Mouse (Mus musculus) adrenal gland, adult (tissue): ENCODE measurements around the gene Zfp704.
A peak's percentile ranks its signal among the peaks of the same experiment; 100 is the strongest.

Experiments used
- DNase-seq, 2 experiments: peaks; one replicate each; pipeline ENCODE4 v3.0.0; 2022 to 2023; ENCODE audit warnings: low spot score in 1 of 2; ENCODE audit not compliant: inconsistent age in 2 of 2

Zfp704 gene

DNA sequence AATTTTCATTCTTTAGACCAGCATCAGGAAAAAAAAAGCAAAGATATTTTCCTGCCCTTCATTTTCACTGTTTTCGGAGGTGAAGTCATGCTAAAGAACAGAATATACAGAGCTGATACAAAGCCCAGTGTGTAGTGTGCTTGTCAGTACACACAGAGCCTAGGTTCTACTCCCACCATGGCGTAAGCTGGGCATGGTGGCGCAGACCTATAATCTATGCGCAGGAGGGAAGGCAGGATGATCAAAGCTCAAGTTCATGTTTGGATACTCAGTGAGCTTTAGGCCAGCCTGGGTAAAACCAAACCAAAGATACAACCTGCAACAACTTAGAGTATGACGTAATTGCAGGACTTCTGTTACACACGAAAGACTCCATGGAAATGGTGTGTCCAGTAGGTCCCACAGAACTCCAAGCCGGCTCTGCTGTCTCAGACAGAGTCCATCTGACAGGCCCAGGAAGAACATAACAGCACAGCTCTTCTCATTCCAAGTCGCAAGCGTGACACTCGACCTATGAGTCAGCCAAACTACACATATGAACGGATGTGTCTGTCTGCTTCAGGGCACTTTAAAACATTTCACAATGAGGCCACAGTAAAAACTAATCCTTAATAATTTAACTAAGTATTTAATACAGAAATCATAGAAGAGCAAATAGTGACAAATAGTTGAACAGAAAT lies 47.1 kb downstream of the Zfp704 start:
- no peak for DNase-seq

DNA sequence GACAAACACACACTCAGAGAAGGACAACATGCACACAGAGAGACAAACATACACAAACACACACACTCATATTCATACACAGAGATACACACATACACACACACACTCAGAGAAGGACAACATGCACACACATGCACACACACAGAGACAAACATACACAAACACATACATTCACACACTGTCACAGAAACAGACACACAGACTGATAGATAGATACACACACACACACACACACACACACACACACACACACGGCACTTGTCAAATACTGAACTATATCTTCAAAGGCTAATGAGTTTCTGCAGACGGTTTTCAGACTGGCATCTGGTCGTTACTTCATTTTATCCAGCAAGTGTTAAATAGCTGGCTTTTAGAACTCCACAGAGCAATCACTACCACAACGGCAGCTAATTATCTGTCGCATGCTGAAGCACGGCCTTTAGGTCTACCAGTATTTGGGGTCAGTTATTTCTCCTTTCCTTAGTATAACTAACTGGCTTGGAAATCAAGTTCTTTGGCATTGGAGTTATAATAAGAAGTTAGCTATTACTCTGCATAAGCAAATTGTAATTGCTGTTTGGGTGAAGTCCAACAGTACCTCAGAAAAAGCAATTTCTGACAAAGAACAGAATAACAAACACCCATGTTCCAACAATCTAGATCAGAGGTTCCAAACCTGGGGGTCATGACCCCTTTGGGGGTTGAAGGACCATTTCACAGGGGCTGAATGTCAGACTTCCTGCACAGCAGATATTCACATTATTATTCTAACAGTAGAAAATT lies 51.9 kb downstream of the Zfp704 start:
- DNase-seq: no peak

GRCm38 (mm10) chr3:9556137-9556536 lies 53.7 kb downstream of the Zfp704 start:
- no peak for DNase-seq

DNA sequence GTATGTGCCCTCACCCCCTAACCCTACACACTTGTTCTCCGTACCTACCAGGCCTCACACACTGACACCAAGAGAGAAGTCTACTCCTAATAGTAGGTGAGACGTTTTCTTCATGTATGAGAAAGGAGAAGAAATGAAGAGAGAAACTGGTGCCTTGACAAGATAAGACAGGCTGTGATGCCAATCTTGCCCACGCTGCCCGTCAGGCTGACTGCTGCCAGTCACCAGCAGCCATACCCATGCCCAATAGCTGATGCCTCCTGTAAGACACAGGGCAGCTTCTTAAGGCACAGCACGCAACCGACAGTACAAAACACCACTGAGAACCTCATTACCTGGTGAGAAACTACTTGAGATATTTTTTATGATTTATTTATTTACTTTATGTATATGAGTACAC lies 55.0 kb downstream of the Zfp704 start:
- no peak for DNase-seq

- no peak for DNase-seq
Observed at GRCm38 (mm10) chr3:9552332-9552731, 57.6 kb downstream of the Zfp704 start.

DNA sequence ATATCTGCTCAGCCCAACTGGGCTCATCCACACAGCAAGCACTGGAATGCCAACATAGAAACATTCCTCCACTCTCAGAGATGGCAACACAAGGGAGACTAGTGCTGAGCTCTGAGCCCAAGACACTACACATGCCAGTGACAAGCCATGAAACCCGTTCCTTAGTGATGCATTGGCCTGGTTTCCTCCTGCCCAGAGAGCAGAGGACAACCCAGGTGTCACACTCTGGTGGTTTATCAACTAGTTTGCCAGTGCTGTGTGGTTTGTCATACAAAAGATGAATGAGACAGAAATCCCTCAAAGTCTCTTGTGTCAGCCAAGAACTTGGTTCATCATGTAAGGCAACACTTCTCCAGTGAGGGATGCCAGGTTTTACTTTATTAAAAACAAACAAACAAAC lies 59.0 kb downstream of the Zfp704 start:
- no peak for DNase-seq

- no peak for DNase-seq
Observed at GRCm38 (mm10) chr3:9549815-9550214, 60.1 kb downstream of the Zfp704 start.

- no peak for DNase-seq
Observed at GRCm38 (mm10) chr3:9548188-9548587, 61.7 kb downstream of the Zfp704 start.

DNA sequence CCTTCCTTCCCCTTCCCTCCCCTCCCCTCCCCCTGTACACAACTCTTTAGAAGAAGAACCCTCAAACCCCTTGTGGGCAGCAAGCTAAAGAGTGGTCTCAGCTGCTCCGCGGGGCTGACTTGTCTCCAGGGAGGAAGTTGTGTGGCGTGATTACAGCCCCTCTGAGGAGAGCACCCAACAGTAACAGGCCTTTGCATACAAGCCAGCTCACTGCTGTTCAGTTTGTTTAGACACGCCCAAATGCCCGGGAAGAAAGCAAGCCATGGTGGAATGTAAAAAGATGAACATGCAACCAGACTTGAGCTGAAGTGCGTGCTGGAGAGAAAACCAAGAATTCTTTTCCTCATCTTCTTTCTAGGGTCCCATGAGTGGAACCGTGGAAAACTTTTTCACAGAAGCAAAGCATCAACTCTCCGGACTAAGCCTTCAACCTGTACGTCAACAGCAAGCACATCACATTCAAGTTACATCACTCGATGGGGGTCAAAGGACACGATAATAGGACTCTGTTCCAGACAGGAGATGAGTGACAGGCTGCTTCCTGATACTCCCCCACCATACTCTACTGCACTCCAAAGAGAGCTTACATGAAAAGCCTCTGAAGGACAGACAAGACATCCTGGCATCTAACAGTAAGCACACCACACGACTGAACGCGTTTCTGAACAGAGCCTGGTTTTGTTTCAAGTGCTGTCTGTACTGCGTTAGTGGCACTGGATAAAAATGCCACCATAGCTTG lies 62.8 kb downstream of the Zfp704 start:
- no peak for DNase-seq

GRCm38 (mm10) chr3:9544421-9544820 lies 65.5 kb downstream of the Zfp704 start:
- no peak for DNase-seq

DNA sequence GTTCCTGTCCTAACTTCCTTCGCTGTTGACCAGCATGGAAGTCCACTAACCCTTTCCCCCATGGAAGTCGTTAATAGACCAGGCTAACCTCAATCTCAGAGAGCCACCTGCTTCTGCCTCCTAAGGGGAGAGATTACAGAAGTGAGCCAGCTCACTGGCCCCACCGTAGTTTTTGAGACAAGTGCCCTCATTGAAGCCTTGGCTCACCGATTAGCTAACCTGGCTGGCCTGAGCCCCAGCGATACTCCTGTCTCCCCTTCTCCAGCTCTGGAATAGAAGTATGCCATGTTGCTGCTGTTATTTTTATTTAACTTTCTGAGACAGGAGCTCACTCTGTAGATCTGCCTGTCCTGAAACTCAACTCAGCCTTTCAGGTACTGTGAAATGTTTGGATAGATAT lies 66.0 kb downstream of the Zfp704 start:
- DNase-seq: no peak

GRCm38 (mm10) chr3:9543463-9543862 lies 66.4 kb downstream of the Zfp704 start:
- no peak for DNase-seq

DNA sequence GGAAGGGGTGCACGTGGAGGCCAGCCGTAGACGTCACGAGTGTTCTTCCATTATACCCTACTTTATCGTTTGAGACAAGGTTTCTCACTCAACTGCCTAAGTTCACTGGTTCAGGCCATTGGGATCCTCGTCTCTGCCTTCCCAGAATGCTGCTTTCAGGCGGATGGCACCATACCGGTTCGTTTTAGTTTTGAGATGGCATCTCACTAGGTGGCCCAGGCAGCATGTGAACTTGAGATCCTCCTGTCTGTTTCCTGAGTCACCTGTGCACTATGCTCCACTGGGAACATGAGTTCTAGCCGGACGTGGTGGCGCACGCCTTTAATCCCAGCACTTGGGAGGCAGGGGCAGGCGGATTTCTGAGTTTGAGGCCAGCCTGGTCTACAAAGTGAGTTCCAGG lies 68.3 kb downstream of the Zfp704 start:
- DNase-seq: no peak

- no peak for DNase-seq
Observed at GRCm38 (mm10) chr3:9538510-9538909, 71.4 kb downstream of the Zfp704 start.

- DNase-seq: no peak
Observed at GRCm38 (mm10) chr3:9537889-9538288, 72.0 kb downstream of the Zfp704 start.

GRCm38 (mm10) chr3:9530097-9530780 lies 79.6 kb downstream of the Zfp704 start:
- peak in 1 of 2 experiments; percentile 38 for DNase-seq

GRCm38 (mm10) chr3:9524429-9524828 lies 85.5 kb downstream of the Zfp704 start:
- no peak for DNase-seq

GRCm38 (mm10) chr3:9523081-9523932 lies 86.6 kb downstream of the Zfp704 start:
- peak; percentile 39 to 78 for DNase-seq

DNA sequence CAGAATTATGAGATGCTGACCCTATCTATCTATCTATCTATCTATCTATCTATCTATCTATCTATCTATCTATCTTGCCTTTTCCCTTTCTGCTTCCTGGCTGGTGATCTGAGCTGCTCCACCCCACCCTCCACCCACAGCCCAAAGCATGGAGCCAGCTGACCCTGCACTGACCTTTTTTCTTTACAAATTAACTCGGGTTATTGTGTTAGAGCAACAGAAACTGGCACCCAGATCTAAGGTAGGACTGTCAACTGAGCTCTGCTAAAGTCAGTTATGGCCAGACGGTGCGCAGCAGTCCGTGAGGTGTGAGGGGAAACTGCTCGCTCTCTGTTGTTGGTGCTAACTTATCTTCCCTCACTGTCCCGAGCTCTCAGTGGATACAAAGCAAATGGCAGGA lies 87.9 kb downstream of the Zfp704 start:
- DNase-seq: no peak

GRCm38 (mm10) chr3:9520728-9521054 lies 89.2 kb downstream of the Zfp704 start:
- DNase-seq: no peak
